Mouse (Mus musculus) activated CD4-positive, CD25-positive, alpha-beta regulatory T cell, adult 9 weeks (primary cell): Measurements from ENCODE around the gene Olfr447. TPM values are rescaled to one million over a fixed set of nuclear protein-coding genes. Genes with fewer than 3 reads are reported as not detected.

Source experiments
- polyA plus RNA-seq: library from polyadenylated mRNA; unstranded; fragments of 100-300 nt; shearing (Covaris generic); gene quantifications from one replicate; pipeline ENCODE4 v1.2.1, GENCODE M21; 2017

The Olfr447 gene
- not detected for polyA plus RNA-seq

GRCm38 (mm10) chr6:42908578-42908977 lies at the start of gene Olfr447:
TSS of gene Olfr447 (plus strand) at chr6:42908878.

DNA sequence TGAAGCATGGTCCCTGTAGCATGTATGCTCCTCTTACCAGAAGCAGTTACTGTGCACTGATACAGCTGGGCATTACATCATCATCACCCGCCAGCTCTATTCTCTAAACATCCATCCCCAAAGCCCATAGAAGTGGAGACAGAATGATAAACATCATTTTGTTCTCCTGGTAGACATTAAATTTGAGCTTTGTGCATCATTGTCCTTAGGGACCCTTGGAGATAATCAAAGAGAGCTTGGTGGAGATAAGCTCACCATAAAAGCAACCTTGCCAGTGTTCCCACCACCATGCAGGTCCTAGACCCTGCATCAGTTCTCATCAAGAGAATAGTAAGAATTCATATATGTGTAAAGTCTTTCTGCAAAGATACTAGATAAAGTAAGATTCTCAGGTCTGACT lies 18.5 kb upstream of the Olfr447 start, which contains the start of gene Olfr448:
TSS of gene Olfr448 (plus strand) at position 301 of the 400 bp plus-strand sequence.

DNA sequence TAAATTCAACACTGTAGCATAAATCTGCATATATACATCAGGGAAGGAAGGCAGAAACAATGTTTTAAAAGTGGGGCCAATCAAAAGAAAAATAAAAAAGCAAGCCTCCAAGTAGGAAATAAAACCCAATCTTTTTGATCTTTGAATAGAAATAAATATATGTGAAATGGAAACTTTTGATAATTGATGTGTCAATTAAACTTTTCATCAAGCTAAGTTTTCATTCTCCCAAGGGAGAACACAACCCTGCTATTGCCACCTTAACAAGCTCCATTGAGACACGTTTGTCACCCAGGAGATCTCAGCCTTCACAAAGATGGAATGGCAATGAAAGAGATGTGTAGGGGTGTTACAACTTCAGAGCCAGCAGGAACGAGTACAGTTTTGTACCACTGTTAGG lies 12.4 kb downstream of the Olfr447 start, which contains the start of gene Olfr446:
TSS of gene Olfr446 (plus strand) at position 301 of the 400 bp plus-strand sequence.

DNA sequence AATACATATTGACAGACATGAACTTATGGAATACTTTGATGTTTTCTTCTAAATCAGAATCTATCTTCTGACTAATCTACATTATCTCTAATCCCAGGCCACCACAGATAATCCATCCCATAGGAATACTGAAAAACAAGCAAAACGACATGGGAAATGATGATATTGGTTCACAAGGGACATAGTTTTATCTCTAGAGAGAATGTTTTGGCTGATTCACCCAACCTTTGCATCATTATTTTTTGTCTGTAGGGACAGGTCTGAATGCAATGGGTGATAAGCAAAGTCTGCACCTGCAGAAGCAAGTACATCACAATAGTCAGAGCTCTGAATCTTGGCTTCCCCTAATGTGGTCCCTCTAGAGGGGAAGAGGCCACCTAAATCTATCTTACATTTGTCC lies 40.1 kb downstream of the Olfr447 start, which contains the start of gene Olfr444:
TSS of gene Olfr444 (plus strand) at position 301 of the 400 bp plus-strand sequence.

Other genes with a start within 250 kb of the Olfr447 start
- gene Tcaf1, start 198.8 kb upstream of the Olfr447 start, polyA plus RNA-seq, result not detected
- not detected for gene Olfr453, start 169.5 kb upstream of the Olfr447 start, polyA plus RNA-seq
- gene Olfr38, start 152.5 kb upstream of the Olfr447 start, polyA plus RNA-seq, result not detected
- gene Olfr452, start 123.8 kb upstream of the Olfr447 start, polyA plus RNA-seq, result not detected
- not detected for gene Olfr450, start 96.9 kb upstream of the Olfr447 start, polyA plus RNA-seq
- not detected for gene Olfr449, start 74.5 kb upstream of the Olfr447 start, polyA plus RNA-seq
- not detected for gene Olfr448, start 18.4 kb upstream of the Olfr447 start, polyA plus RNA-seq
- 0.06 TPM for gene Olfr446, start 12.5 kb downstream of the Olfr447 start, polyA plus RNA-seq
- gene Olfr444, start 40.2 kb downstream of the Olfr447 start, polyA plus RNA-seq, result not detected
- gene Olfr441, start 197.5 kb downstream of the Olfr447 start, polyA plus RNA-seq, result not detected
- not detected for gene Olfr237-ps1, start 237.7 kb downstream of the Olfr447 start, polyA plus RNA-seq